Mouse (Mus musculus) adrenal gland, adult 8-10 months (tissue): Measurements from ENCODE around the gene Arpc2. TPM values are rescaled to one million over a fixed set of nuclear protein-coding genes. Genes with fewer than 3 reads are reported as not detected.

Source experiments
- DNase-seq: peaks from one replicate; pipeline ENCODE4 v3.0.0; 2022
- microRNA-seq, 2 experiments: library from miRNA; unstranded; fragments of <30 nt; microRNA quantifications; one replicate each; pipeline ENCODE4 v1.2.0; 2022
- total RNA-seq, 4 experiments: library from RNA; stranded (reverse); gene quantifications; 2 replicates each; pipeline ENCODE4 v1.2.4; 2022

Gene Arpc2
- total RNA-seq, 4 experiments from 2014 or later, result 171 to 184 (median 181) TPM

GRCm38 (mm10) chr1:74303509-74304338 is 67.8 kb downstream of the Arpc2 start:
- DNase-seq, result peak; percentile 74

- no peak for DNase-seq
These were observed 68.5 kb downstream of the Arpc2 start for GRCm38 (mm10) chr1:74304339-74304790.

GRCm38 (mm10) chr1:74304946-74305345 is 69.1 kb downstream of the Arpc2 start:
- DNase-seq, result no peak

- no peak for DNase-seq
These were observed 69.6 kb downstream of the Arpc2 start, which contains the start of gene Tmbim1 for GRCm38 (mm10) chr1:74305522-74305921. Gene Tmbim1 (minus strand): TSS chr1:74305622.

- no peak for DNase-seq
These were observed 71.3 kb downstream of the Arpc2 start for GRCm38 (mm10) chr1:74307146-74307545.

- no peak for DNase-seq
These were observed 72.4 kb downstream of the Arpc2 start for GRCm38 (mm10) chr1:74308001-74308964.

GRCm38 (mm10) chr1:74309767-74310166 is 73.9 kb downstream of the Arpc2 start:
- DNase-seq, result no peak

- no peak for DNase-seq
These were observed 77.3 kb downstream of the Arpc2 start for GRCm38 (mm10) chr1:74313049-74313692.

GRCm38 (mm10) chr1:74314796-74315195 is 78.9 kb downstream of the Arpc2 start:
- no peak for DNase-seq

- DNase-seq, result no peak
These were observed 80.4 kb downstream of the Arpc2 start for GRCm38 (mm10) chr1:74316114-74316827.

Small RNA genes lying within 50 kb of the gene (microRNA-seq; reads per million reads assigned to microRNA genes)
- 0 reads per million in 2 experiments for gene Mir1928

Other genes with a start within 250 kb of the Arpc2 start
- gene Tns1, start 111.6 kb upstream of the Arpc2 start, total RNA-seq, result 100 to 1,000 TPM; 461 to 578 (median 489) TPM
- 1 to 10 TPM; 1.3 to 4.4 (median 2.8) TPM for gene Rufy4, start 110.5 kb upstream of the Arpc2 start, total RNA-seq
- gene Cxcr2, start 82.1 kb upstream of the Arpc2 start, total RNA-seq, result under 1 TPM in 1 of 4 experiments, not detected in 3; 0.10 TPM
- gene Cxcr1, start 41.5 kb upstream of the Arpc2 start, total RNA-seq, result under 1 TPM in 1 of 4 experiments, not detected in 3; 0.27 TPM
- gene Gpbar1, start 42.5 kb downstream of the Arpc2 start, total RNA-seq, result not detected
- gene Aamp, start 48.7 kb downstream of the Arpc2 start, total RNA-seq, result 100 to 1,000 TPM; 174 to 226 (median 192) TPM
- 10 to 100 TPM; 68.1 to 76.1 (median 74.6) TPM for gene Pnkd, start 48.8 kb downstream of the Arpc2 start, total RNA-seq
- 100 to 1,000 TPM; 123 to 136 (median 131) TPM for gene Tmbim1, start 69.5 kb downstream of the Arpc2 start, total RNA-seq
- gene Catip, start 126.0 kb downstream of the Arpc2 start, total RNA-seq, result 1 to 10 TPM in 2 of 4 experiments, under 1 TPM in 2; 0.21 to 1.4 (median 0.81) TPM
- gene Slc11a1, start 139.1 kb downstream of the Arpc2 start, total RNA-seq, result 10 to 100 TPM; 12.9 to 29.1 (median 19.7) TPM
- gene Ctdsp1, start 155.4 kb downstream of the Arpc2 start, total RNA-seq, result 100 to 1,000 TPM; 141 to 175 (median 160) TPM
- 1 to 10 TPM in 3 of 4 experiments, under 1 TPM in 1; 0.96 to 4.1 (median 2.6) TPM for gene Vil1, start 173.3 kb downstream of the Arpc2 start, total RNA-seq